Mouse (Mus musculus): ENCODE measurements around the gene Ccin. TPM values are rescaled to one million over a fixed set of nuclear protein-coding genes. Genes with fewer than 3 reads are reported as not detected.

Gene Ccin
- not detected in 2 replicates for polyA plus RNA-seq (2015; fragmentation: Nextera tagmentation; extraction: Ambion mirVana)

DNA sequence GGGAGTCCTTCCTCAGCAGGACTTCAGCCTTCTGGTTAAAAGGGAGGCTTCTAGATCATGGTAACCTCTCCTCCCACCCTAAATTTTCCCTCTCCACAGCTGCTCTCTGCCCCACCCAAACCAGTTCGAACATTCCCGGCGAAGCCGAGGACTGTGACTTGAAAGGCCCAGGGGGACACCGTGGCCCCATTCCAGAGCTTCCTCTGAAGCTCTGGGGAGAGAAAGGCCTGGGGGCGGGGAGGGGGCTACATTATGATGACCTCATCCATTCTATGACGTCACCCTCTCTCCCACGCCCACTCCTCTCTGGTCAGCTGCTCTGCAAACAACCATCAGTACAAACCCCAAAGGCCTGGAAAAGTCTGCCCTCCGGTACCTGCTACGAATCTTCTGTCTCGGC lies at the start of gene Ccin:
Gene Ccin (plus strand): TSS at position 303 of the 400 bp plus-strand sequence.

DNA sequence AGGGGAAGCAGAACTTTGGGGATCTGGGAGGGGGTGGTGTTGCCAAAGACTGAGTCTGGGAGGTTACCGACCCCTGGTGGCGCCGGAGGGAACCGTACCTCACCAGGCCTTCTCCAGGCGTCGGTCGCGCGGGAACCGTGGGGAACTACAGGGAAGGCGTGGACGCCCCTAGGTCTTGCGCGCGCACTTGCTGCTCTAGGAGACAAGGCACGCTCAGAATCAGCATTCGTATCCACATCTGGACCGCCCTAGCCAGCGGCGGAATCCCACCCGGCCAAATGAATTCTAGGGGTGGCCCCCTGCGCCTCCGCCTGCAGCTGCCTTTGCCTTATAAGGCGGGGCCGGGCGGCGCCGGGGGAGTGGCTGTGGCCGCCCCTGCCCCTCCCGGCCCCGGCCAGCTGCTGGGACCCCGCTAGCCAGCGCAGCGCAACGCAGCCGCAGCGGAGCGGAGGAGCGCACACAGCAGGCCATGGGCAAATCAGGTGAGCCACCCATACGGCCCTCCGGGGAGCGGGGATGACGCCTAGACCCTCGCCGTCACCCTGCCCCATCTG lies 25.9 kb upstream of the Ccin start, which contains the start of gene Glipr2:
Gene Glipr2 (plus strand): TSS at position 110 of the 554 bp plus-strand sequence.

DNA sequence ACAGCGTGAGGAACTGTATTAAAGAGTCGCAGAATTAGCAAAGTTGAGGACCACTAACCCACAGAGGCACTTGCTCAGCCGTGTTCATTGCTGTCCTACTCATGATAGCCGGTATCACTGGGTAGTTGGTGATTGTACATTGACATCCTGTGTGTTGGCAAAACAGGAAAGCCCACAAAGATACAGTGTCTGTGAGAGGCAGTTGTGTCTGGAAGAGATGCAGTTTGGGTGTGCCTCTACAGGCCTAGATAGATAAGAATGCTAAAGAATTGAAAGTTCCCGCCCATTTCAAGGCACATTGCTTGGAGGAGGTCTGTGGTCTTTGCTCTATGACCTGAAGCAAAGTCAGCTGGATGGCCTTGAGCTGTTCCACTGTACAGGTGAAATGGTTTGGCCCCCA lies 20.8 kb downstream of the Ccin start, which contains the start of gene Clta:
Gene Clta (plus strand): TSS at position 327 of the 400 bp plus-strand sequence.

Other genes with a start within 250 kb of the Ccin start
- not detected in 2 replicates for gene Olfr159, start 212.5 kb upstream of the Ccin start, polyA plus RNA-seq (2015; fragmentation: Nextera tagmentation; extraction: Ambion mirVana)
- gene Olfr156, start 159.6 kb upstream of the Ccin start, polyA plus RNA-seq (2015; fragmentation: Nextera tagmentation; extraction: Ambion mirVana), result not detected in 2 replicates
- gene Olfr157, start 143.3 kb upstream of the Ccin start, polyA plus RNA-seq (2015; fragmentation: Nextera tagmentation; extraction: Ambion mirVana), result not detected in 2 replicates
- not detected in 2 replicates for gene Olfr155, start 131.9 kb upstream of the Ccin start, polyA plus RNA-seq (2015; fragmentation: Nextera tagmentation; extraction: Ambion mirVana)
- 10.0 and 10.3 TPM in 2 replicates for gene Reck, start 108.0 kb upstream of the Ccin start, polyA plus RNA-seq (2015; fragmentation: Nextera tagmentation; extraction: Ambion mirVana)
- 67.6 and 79.1 TPM in 2 replicates for gene Glipr2, start 26.1 kb upstream of the Ccin start, polyA plus RNA-seq (2015; fragmentation: Nextera tagmentation; extraction: Ambion mirVana)
- gene Clta, start 21.0 kb downstream of the Ccin start, polyA plus RNA-seq (2015; fragmentation: Nextera tagmentation; extraction: Ambion mirVana), result 167 and 198 TPM in 2 replicates
- 9.7 and 12.6 TPM in 2 replicates for gene Gne, start 100.7 kb downstream of the Ccin start, polyA plus RNA-seq (2015; fragmentation: Nextera tagmentation; extraction: Ambion mirVana)

All from skeletal muscle tissue, postnatal 0 days (tissue).